Mouse (Mus musculus): ENCODE measurements around the gene Iyd. TPM values are rescaled to one million over a fixed set of nuclear protein-coding genes. Genes with fewer than 3 reads are reported as not detected.

Gene Iyd
- polyA plus RNA-seq, 1 experiment, result not detected

GRCm38 (mm10) chr10:3512620-3513305, 27.3 kb upstream of the Iyd start:
- Histone ChIP-seq H3K9me3 (ENCODE audit: control insufficient read depth, low read length) (peaks cover 6% of the 10 kb centered on the region; the same call in 1 of the 2 replicates), H3K27me3 (ENCODE audit: control insufficient read depth) (no peaks in the 10 kb centered on the region), H3K4me3 (replicated peaks) (no peak overlapping the region), H3K4me1 (ENCODE audit: control insufficient read depth) (no peaks in the 10 kb centered on the region), H3K36me3 (ENCODE audit: control insufficient read depth) (no peaks in the 10 kb centered on the region)
- TF ChIP-seq GATA1 (IDR thresholded peaks at IDR 0.05; ENCODE audit: low read length) (no peak), TAL1 (IDR thresholded peaks at IDR 0.05; ENCODE audit: low read length) (no peak)

- Histone ChIP-seq H3K4me1 (ENCODE audit: control insufficient read depth) (no peaks in the 10 kb centered on the region), H3K9me3 (ENCODE audit: control insufficient read depth, low read length) (peaks cover 10% of the 10 kb centered on the region), H3K4me3 (replicated peaks) (no peak overlapping the region), H3K36me3 (ENCODE audit: control insufficient read depth) (no peaks in the 10 kb centered on the region), H3K27me3 (ENCODE audit: control insufficient read depth) (no peaks in the 10 kb centered on the region)
- no peak for TF ChIP-seq TAL1 (IDR thresholded peaks at IDR 0.05; ENCODE audit: low read length)
- no peak for TF ChIP-seq GATA1 (IDR thresholded peaks at IDR 0.05; ENCODE audit: low read length)
Measured at GRCm38 (mm10) chr10:3513947-3514346, 26.1 kb upstream of the Iyd start.

GRCm38 (mm10) chr10:3514634-3515033, 25.4 kb upstream of the Iyd start:
- TF ChIP-seq GATA1 (IDR thresholded peaks at IDR 0.05; ENCODE audit: low read length) (no peak), TAL1 (IDR thresholded peaks at IDR 0.05; ENCODE audit: low read length) (no peak)
- Histone ChIP-seq H3K36me3 (ENCODE audit: control insufficient read depth) (no peaks in the 10 kb centered on the region), H3K4me1 (ENCODE audit: control insufficient read depth) (no peaks in the 10 kb centered on the region), H3K9me3 (ENCODE audit: control insufficient read depth, low read length) (peaks cover 16% of the 10 kb centered on the region), H3K4me3 (replicated peaks) (no peak overlapping the region), H3K27me3 (ENCODE audit: control insufficient read depth) (no peaks in the 10 kb centered on the region)

- peaks cover 16% of the 10 kb centered on the region for H3K9me3 ChIP-seq (ENCODE audit: control insufficient read depth, low read length)
- TF ChIP-seq GATA1 (IDR thresholded peaks at IDR 0.05; ENCODE audit: low read length), result no peak
- TF ChIP-seq TAL1 (IDR thresholded peaks at IDR 0.05; ENCODE audit: low read length), result no peak
- no peak overlapping the region for H3K4me3 ChIP-seq (replicated peaks)
- no peaks in the 10 kb centered on the region for H3K4me1 ChIP-seq (ENCODE audit: control insufficient read depth)
- no peaks in the 10 kb centered on the region for H3K36me3 ChIP-seq (ENCODE audit: control insufficient read depth)
- H3K27me3 ChIP-seq (ENCODE audit: control insufficient read depth), result no peaks in the 10 kb centered on the region
Measured at GRCm38 (mm10) chr10:3516442-3516841, 23.6 kb upstream of the Iyd start.

GRCm38 (mm10) chr10:3523044-3523793, 16.8 kb upstream of the Iyd start:
- Histone ChIP-seq H3K27me3 (ENCODE audit: control insufficient read depth) (no peaks in the 10 kb centered on the region), H3K4me3 (replicated peaks) (no peak overlapping the region), H3K9me3 (ENCODE audit: control insufficient read depth, low read length) (peaks cover 10% of the 10 kb centered on the region), H3K36me3 (ENCODE audit: control insufficient read depth) (no peaks in the 10 kb centered on the region), H3K4me1 (ENCODE audit: control insufficient read depth) (no peaks in the 10 kb centered on the region)
- TF ChIP-seq TAL1 (IDR thresholded peaks at IDR 0.05; ENCODE audit: low read length) (no peak), GATA1 (IDR thresholded peaks at IDR 0.05; ENCODE audit: low read length) (no peak)

- no peaks in the 10 kb centered on the region for H3K27me3 ChIP-seq (ENCODE audit: control insufficient read depth)
- TF ChIP-seq TAL1 (IDR thresholded peaks at IDR 0.05; ENCODE audit: low read length), result no peak
- no peak for TF ChIP-seq GATA1 (IDR thresholded peaks at IDR 0.05; ENCODE audit: low read length)
- H3K4me1 ChIP-seq (ENCODE audit: control insufficient read depth), result no peaks in the 10 kb centered on the region
- no peaks in the 10 kb centered on the region for H3K36me3 ChIP-seq (ENCODE audit: control insufficient read depth)
- H3K9me3 ChIP-seq (ENCODE audit: control insufficient read depth, low read length), result peaks cover under 1% of the 10 kb centered on the region; the same call in 1 of the 2 replicates
- H3K4me3 ChIP-seq (replicated peaks), result no peak overlapping the region
Measured at GRCm38 (mm10) chr10:3524513-3524912, 15.5 kb upstream of the Iyd start.

- TF ChIP-seq TAL1 (IDR thresholded peaks at IDR 0.05; ENCODE audit: low read length) (no peak), GATA1 (IDR thresholded peaks at IDR 0.05; ENCODE audit: low read length) (no peak)
- H3K27me3 ChIP-seq (ENCODE audit: control insufficient read depth), result no peaks in the 10 kb centered on the region
- H3K9me3 ChIP-seq (ENCODE audit: control insufficient read depth, low read length), result no peaks in the 10 kb centered on the region
- H3K4me3 ChIP-seq (replicated peaks), result no peak overlapping the region
- no peaks in the 10 kb centered on the region for H3K4me1 ChIP-seq (ENCODE audit: control insufficient read depth)
- H3K36me3 ChIP-seq (ENCODE audit: control insufficient read depth), result no peaks in the 10 kb centered on the region
Measured at GRCm38 (mm10) chr10:3525420-3526019, 14.5 kb upstream of the Iyd start.

- Histone ChIP-seq H3K27me3 (ENCODE audit: control insufficient read depth) (no peaks in the 10 kb centered on the region), H3K36me3 (ENCODE audit: control insufficient read depth) (no peaks in the 10 kb centered on the region), H3K4me1 (ENCODE audit: control insufficient read depth) (no peaks in the 10 kb centered on the region), H3K4me3 (replicated peaks) (no peak overlapping the region), H3K9me3 (ENCODE audit: control insufficient read depth, low read length) (no peaks in the 10 kb centered on the region)
- TF ChIP-seq TAL1 (IDR thresholded peaks at IDR 0.05; ENCODE audit: low read length) (no peak), GATA1 (IDR thresholded peaks at IDR 0.05; ENCODE audit: low read length) (no peak)
Measured at GRCm38 (mm10) chr10:3529807-3530206, 10.2 kb upstream of the Iyd start.

- no peak overlapping the region for H3K4me3 ChIP-seq (replicated peaks)
- TF ChIP-seq TAL1 (IDR thresholded peaks at IDR 0.05; ENCODE audit: low read length) (no peak), GATA1 (IDR thresholded peaks at IDR 0.05; ENCODE audit: low read length) (no peak)
- no peaks in the 10 kb centered on the region for H3K9me3 ChIP-seq (ENCODE audit: control insufficient read depth, low read length)
- no peaks in the 10 kb centered on the region for H3K27me3 ChIP-seq (ENCODE audit: control insufficient read depth)
- no peaks in the 10 kb centered on the region for H3K36me3 ChIP-seq (ENCODE audit: control insufficient read depth)
- no peaks in the 10 kb centered on the region for H3K4me1 ChIP-seq (ENCODE audit: control insufficient read depth)
Measured at GRCm38 (mm10) chr10:3530661-3531060, 9.4 kb upstream of the Iyd start.
